Mouse (Mus musculus): ENCODE measurements around the gene Cox7a2l. TPM values are rescaled to one million over a fixed set of nuclear protein-coding genes. Genes with fewer than 3 reads are reported as not detected.

Gene Cox7a2l
- polyA plus RNA-seq, 1 experiment from 2014 or later = 127 TPM

GRCm38 (mm10) chr17:83545756-83546742, 28.9 kb upstream of the Cox7a2l start:
- Histone ChIP-seq H3K4me2 (peak overlapping the region; percentile 54), H3K4me1 (replicated peaks) (peaks cover 8% of the 10 kb centered on the region), H3K9me3 (no peaks in the 10 kb centered on the region), H3K9ac (replicated peaks) (0 out of 2 replicates have a peak overlapping the region, but pooled peaks have one; percentile 0), H3K36me3 (no peaks in the 10 kb centered on the region), H3K4me3 (replicated peaks) (peak overlapping the region; percentile 28), H3K27me3 (peaks cover 62% of the 10 kb centered on the region), H3K27ac (no peak overlapping the region)
- 5% methylated on average over 35 of the region's 35 CpGs for WGBS
- ATAC-seq (ENCODE audit: insufficient number of reproducible peaks, insufficient read depth, low FRiP score, low TSS enrichment, low read depth) = no peak

GRCm38 (mm10) chr17:83545259-83545658, 28.1 kb upstream of the Cox7a2l start:
- Histone ChIP-seq H3K4me2 (peak overlapping the region; percentile 54), H3K27ac (no peak overlapping the region), H3K4me3 (replicated peaks) (peak overlapping the region; percentile 28; the same call in 1 of the 2 replicates), H3K9ac (replicated peaks) (no peak overlapping the region), H3K27me3 (peaks cover 62% of the 10 kb centered on the region), H3K4me1 (replicated peaks) (peaks cover 8% of the 10 kb centered on the region), H3K36me3 (no peaks in the 10 kb centered on the region), H3K9me3 (no peaks in the 10 kb centered on the region)
- 85% methylated on average over 6 of the region's 6 CpGs for WGBS
- no peak for ATAC-seq (ENCODE audit: insufficient number of reproducible peaks, insufficient read depth, low FRiP score, low TSS enrichment, low read depth)

DNA sequence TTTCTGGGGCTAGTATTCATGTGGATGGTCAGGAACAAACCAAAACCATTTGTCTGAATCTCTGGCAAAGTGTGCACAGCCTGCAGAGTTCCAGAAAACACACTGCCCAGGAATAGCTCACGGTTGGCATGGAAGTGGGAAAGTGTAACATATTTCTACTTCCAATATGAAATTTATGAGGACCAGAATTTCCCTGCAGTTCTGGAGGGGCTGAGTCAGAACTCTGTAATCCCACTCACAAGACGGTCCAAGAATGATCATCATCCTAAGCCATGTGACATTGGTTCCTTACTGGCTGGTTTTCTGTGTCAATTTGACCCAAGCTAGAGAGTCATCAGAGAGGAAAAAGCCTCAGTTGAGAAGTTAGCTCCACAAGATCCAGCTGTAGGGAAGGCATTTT, 25.3 kb upstream of the Cox7a2l start:
- peaks cover 39% of the 10 kb centered on the region for H3K27me3 ChIP-seq
- no peaks in the 10 kb centered on the region for H3K9me3 ChIP-seq
- peaks cover 15% of the 10 kb centered on the region for H3K4me1 ChIP-seq (replicated peaks)
- 81% methylated on average over 2 of the region's 2 CpGs for WGBS
- H3K4me3 ChIP-seq (replicated peaks) = no peak overlapping the region
- H3K36me3 ChIP-seq = no peaks in the 10 kb centered on the region
- H3K9ac ChIP-seq (replicated peaks) = no peak overlapping the region
- no peak overlapping the region for H3K4me2 ChIP-seq
- no peak overlapping the region for H3K27ac ChIP-seq
- ATAC-seq (ENCODE audit: insufficient number of reproducible peaks, insufficient read depth, low FRiP score, low TSS enrichment, low read depth) = no peak

DNA sequence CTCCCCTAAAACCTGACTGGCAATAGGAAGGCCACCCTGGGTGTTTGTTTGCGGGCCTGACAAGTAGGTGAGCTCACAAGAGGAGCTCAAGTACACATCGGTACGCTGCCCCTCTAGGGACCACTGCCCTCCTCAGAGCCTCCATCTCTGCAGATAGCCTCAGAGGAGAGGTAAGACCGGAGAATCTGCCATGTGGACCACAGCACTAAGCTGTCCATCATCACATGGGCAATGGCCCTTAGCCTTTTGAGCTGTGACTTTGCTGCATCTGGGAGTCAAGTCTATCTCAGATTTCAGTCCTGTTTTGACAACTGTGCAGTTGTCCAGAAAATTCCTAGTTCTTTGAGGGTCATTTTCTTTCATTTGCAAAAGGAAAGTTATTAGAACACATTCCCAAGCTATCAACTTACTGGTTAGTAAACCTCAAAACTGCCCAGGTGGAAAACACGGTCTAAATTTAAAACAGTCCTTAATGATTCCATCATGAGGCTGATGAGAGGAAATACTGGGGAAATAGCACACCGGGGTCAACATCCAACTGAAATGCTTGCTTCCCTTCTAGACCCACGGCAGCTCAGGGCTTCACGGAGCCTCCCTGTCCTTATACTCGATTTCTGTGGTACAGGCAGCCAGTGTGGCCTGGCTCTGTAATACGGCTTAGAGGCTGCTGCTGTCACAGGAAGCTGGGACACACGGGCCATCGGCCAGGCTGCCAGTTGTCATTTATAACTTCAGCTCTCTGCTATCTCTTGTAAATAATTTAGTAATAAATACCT, 22.3 kb upstream of the Cox7a2l start:
- Histone ChIP-seq H3K36me3 (no peaks in the 10 kb centered on the region), H3K9ac (replicated peaks) (no peak overlapping the region), H3K4me2 (no peak overlapping the region), H3K4me3 (replicated peaks) (no peak overlapping the region), H3K9me3 (no peaks in the 10 kb centered on the region), H3K27me3 (peaks cover 9% of the 10 kb centered on the region), H3K4me1 (replicated peaks) (peaks cover 7% of the 10 kb centered on the region), H3K27ac (no peak overlapping the region)
- WGBS = 51% methylated on average over 12 of the region's 12 CpGs
- no peak for ATAC-seq (ENCODE audit: insufficient number of reproducible peaks, insufficient read depth, low FRiP score, low TSS enrichment, low read depth)

- ATAC-seq (ENCODE audit: insufficient number of reproducible peaks, insufficient read depth, low FRiP score, low TSS enrichment, low read depth) = no peak
- H3K36me3 ChIP-seq = no peaks in the 10 kb centered on the region
- no peak overlapping the region for H3K4me2 ChIP-seq
- no peak overlapping the region for H3K4me3 ChIP-seq (replicated peaks)
- 54% methylated on average over 1 of the region's 1 CpGs for WGBS
- peaks cover 5% of the 10 kb centered on the region for H3K27me3 ChIP-seq
- no peak overlapping the region for H3K27ac ChIP-seq
- H3K9ac ChIP-seq (replicated peaks) = no peak overlapping the region
- H3K9me3 ChIP-seq = no peaks in the 10 kb centered on the region
- H3K4me1 ChIP-seq (replicated peaks) = peaks cover 7% of the 10 kb centered on the region
Measured at GRCm38 (mm10) chr17:83538694-83539093, 21.6 kb upstream of the Cox7a2l start.

DNA sequence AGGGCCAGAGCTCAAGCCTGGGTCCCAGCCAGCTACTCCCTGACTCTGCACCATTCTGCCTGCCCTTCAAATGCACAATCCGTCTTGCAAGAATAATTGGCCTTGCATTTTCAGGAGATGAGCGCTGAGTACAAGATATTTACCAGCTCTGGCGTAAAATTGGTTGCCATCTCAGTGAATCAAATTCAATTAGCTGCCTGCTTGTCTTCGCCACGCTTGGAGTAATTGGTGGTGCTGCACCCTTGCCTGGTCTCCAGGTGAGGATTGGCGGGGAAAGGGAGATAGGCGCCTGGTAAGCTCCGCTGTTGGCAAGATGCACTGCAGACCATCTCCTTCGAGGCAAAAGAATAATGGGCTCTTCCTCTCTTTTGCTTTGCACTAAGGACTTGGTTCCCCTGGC, 21.0 kb upstream of the Cox7a2l start:
- H3K4me3 ChIP-seq (replicated peaks) = no peak overlapping the region
- H3K9me3 ChIP-seq = no peaks in the 10 kb centered on the region
- peaks cover 7% of the 10 kb centered on the region for H3K4me1 ChIP-seq (replicated peaks)
- H3K9ac ChIP-seq (replicated peaks) = no peak overlapping the region
- WGBS = 78% methylated on average over 9 of the region's 9 CpGs
- no peak overlapping the region for H3K4me2 ChIP-seq
- no peak overlapping the region for H3K27ac ChIP-seq
- H3K27me3 ChIP-seq = peaks cover 5% of the 10 kb centered on the region
- ATAC-seq (ENCODE audit: insufficient number of reproducible peaks, insufficient read depth, low FRiP score, low TSS enrichment, low read depth) = no peak
- H3K36me3 ChIP-seq = no peaks in the 10 kb centered on the region

GRCm38 (mm10) chr17:83533150-83533549, 16.0 kb upstream of the Cox7a2l start:
- no peaks in the 10 kb centered on the region; the same call in 1 of the 2 replicates for H3K27me3 ChIP-seq
- no peaks in the 10 kb centered on the region for H3K9me3 ChIP-seq
- ATAC-seq (ENCODE audit: insufficient number of reproducible peaks, insufficient read depth, low FRiP score, low TSS enrichment, low read depth) = no peak
- H3K4me1 ChIP-seq (replicated peaks) = peaks cover under 1% of the 10 kb centered on the region
- no peak overlapping the region for H3K4me2 ChIP-seq
- no peak overlapping the region for H3K9ac ChIP-seq (replicated peaks)
- H3K4me3 ChIP-seq (replicated peaks) = no peak overlapping the region
- 79% methylated on average over 9 of the region's 9 CpGs for WGBS
- H3K36me3 ChIP-seq = no peaks in the 10 kb centered on the region
- H3K27ac ChIP-seq = no peak overlapping the region

DNA sequence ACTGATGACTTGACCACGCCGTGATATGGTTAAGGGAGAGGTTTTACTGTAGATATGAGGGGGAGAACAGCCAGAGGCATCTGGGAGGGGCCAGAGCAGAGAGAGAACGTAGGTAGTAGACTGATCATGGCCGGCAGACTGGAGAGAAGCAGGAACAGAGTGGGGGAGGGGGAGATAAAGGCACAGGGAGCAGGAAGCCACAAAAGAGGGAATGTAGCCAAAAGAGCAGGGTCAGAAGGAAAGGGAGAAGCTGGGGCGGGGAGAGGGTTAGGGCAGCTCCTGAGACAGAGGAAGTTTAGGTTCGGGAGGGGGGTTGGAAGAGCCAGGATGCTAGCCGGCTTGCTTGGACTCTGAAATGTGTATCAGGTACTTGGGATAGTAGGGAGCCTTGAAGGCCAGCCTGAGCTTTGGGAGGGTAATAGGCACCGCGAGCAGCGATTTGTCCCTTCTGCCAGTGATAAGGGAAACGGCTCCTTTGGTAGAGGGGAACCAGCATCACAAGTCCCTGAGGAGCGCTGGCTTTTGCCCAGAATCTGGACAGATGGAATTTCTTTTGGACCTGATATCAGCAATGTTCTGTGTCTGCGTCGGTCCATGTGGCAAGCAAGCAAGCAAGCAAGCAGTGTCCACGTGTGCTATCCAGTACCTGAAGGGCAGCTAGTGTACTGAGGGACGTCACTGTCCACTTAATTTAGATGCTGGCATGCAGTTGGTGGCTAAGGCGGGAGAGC, 10.7 kb upstream of the Cox7a2l start:
- Histone ChIP-seq H3K27me3 (peaks cover 6% of the 10 kb centered on the region; the same call in 1 of the 2 replicates), H3K27ac (peak overlapping the region; percentile 56; the same call in 1 of the 2 replicates), H3K4me2 (peak overlapping the region; percentile 42), H3K9ac (replicated peaks) (peak overlapping the region; percentile 1; the same call in 1 of the 2 replicates), H3K4me1 (replicated peaks) (peaks cover 28% of the 10 kb centered on the region), H3K36me3 (no peaks in the 10 kb centered on the region), H3K4me3 (replicated peaks) (no peak overlapping the region), H3K9me3 (no peaks in the 10 kb centered on the region)
- WGBS = 28% methylated on average over 17 of the region's 17 CpGs
- no peak; the same call in 1 of the 2 replicates for ATAC-seq (ENCODE audit: insufficient number of reproducible peaks, insufficient read depth, low FRiP score, low TSS enrichment, low read depth)

DNA sequence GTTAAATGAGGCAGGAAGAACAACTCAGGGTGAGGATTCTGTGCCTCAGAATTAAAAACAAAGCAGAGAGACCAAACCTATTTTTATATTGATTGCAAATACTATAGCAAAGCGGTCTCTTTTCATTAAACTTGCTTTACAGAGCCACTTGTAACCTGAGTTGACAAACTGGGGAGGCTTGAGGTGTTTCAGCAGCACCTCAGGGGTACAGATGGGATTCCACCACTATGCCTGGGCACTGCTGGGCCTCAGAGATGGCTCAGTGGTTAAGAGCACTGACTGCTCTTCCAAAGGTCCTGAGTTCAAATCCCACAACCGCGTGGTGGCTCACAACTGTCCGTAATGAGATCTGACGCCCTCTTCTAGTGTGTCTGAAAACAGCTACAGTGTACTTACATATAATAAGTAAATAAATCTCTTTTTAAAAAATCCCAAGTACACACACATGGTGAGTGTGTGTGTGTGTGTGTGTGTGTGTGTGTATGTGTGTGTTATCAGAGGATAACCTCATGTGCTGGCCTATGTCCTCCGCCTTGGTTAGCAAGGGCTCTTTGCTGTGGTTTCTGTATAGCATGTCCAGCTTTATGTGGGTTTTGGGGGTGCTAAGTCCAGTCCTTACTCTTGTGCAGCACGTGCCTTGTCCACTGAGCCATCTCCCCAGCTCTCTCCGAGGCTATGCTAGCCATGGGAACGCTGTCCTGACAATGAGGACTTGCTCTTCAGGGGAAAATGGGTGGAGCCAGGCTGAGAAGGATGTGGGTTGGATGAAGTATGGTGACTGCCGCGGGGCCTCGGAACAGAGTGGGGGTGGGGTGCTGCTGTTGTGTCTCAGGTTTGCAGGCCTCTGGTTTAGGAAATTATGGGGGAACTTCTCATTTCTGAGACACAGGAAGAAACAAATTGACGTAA, 9.7 kb upstream of the Cox7a2l start:
- H3K4me3 ChIP-seq (replicated peaks) = no peak overlapping the region
- H3K4me2 ChIP-seq = peak overlapping the region; percentile 42
- peak overlapping the region; percentile 56; the same call in 1 of the 2 replicates for H3K27ac ChIP-seq
- H3K36me3 ChIP-seq = no peaks in the 10 kb centered on the region
- peaks cover 28% of the 10 kb centered on the region for H3K4me1 ChIP-seq (replicated peaks)
- H3K27me3 ChIP-seq = peaks cover 6% of the 10 kb centered on the region; the same call in 1 of the 2 replicates
- no peaks in the 10 kb centered on the region for H3K9me3 ChIP-seq
- WGBS = 29% methylated on average over 13 of the region's 13 CpGs
- 0 out of 2 replicates have a peak overlapping the region, but pooled peaks have one; percentile 1 for H3K9ac ChIP-seq (replicated peaks)
- peak; percentile 77 for ATAC-seq (ENCODE audit: insufficient number of reproducible peaks, insufficient read depth, low FRiP score, low TSS enrichment, low read depth)

DNA sequence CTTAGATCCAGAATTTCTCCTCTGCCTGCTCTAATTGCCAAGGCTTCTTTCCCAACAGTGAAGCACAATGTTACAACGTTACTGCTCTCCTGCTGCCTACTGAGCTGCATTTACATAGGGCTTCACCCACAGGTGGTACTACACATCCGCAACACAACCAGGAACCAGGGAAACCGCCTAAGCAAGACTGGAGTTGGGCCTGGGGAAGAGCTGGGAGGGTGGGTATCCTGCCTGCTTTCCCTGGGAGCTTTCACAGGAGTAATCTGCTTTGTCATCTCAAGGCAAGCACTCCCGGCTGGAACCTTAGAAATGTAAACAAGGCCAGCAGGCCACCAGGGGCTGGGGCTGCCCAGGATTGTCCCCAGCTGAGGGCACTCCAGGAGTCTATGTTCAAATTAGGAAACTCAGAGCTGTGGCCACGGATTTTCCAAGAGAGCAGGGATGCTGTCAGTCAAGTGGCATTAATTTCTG, 9.0 kb upstream of the Cox7a2l start:
- Histone ChIP-seq H3K4me3 (replicated peaks) (no peak overlapping the region), H3K27me3 (peaks cover 6% of the 10 kb centered on the region; the same call in 1 of the 2 replicates), H3K36me3 (no peaks in the 10 kb centered on the region), H3K9ac (replicated peaks) (no peak overlapping the region), H3K4me1 (replicated peaks) (peaks cover 28% of the 10 kb centered on the region), H3K4me2 (peak overlapping the region; percentile 1; the same call in 1 of the 2 replicates), H3K9me3 (no peaks in the 10 kb centered on the region), H3K27ac (0 out of 2 replicates have a peak overlapping the region, but pooled peaks have one; percentile 50)
- WGBS = 12% methylated on average over 5 of the region's 5 CpGs
- no peak for ATAC-seq (ENCODE audit: insufficient number of reproducible peaks, insufficient read depth, low FRiP score, low TSS enrichment, low read depth)

All from limb, embryonic 12.5 days (tissue).